Mouse (Mus musculus): Measurements from ENCODE around the gene Vps53. TPM values are rescaled to one million over a fixed set of nuclear protein-coding genes. Genes with fewer than 3 reads are reported as not detected.

The Vps53 gene
- polyA plus RNA-seq, 1 experiment from 2014 or later, result 35.1 TPM

GRCm38 (mm10) chr11:76178726-76179494, 537 bp downstream of the Vps53 start:
- peaks cover 4% of the 10 kb centered on the region; the same call in 1 of the 2 replicates for H3K36me3 ChIP-seq (ENCODE audit: control insufficient read depth, insufficient read depth)
- H3K27me3 ChIP-seq (ENCODE audit: control insufficient read depth, insufficient read depth, low read length), result no peaks in the 10 kb centered on the region
- no peaks in the 10 kb centered on the region for H3K9me3 ChIP-seq (replicated peaks; ENCODE audit: control insufficient read depth, low read length)
- peak overlapping the region; percentile 98 for H3K4me3 ChIP-seq (ENCODE audit: low read length)
- peak overlapping the region; percentile 83 for H3K9ac ChIP-seq (ENCODE audit: low read length)
- H3K4me1 ChIP-seq (ENCODE audit: control insufficient read depth, insufficient read depth, low read length), result peaks cover 10% of the 10 kb centered on the region
- peak overlapping the region; percentile 78 for H3K27ac ChIP-seq (ENCODE audit: low read length)
- peak overlapping the region; percentile 97 for H3K4me2 ChIP-seq (ENCODE audit: low read depth, low read length)
- 1% methylated on average over 28 of the region's 28 CpGs for WGBS
- peak; percentile 63 for ATAC-seq (replicated peaks; ENCODE audit: extremely low read depth, insufficient read depth, low FRiP score)

GRCm38 (mm10) chr11:76170207-76170606, 9.2 kb downstream of the Vps53 start:
- Histone ChIP-seq H3K27ac (ENCODE audit: low read length) (no peak overlapping the region), H3K4me3 (ENCODE audit: low read length) (no peak overlapping the region), H3K9ac (ENCODE audit: low read length) (no peak overlapping the region), H3K27me3 (ENCODE audit: control insufficient read depth, insufficient read depth, low read length) (no peaks in the 10 kb centered on the region), H3K9me3 (replicated peaks; ENCODE audit: control insufficient read depth, low read length) (no peaks in the 10 kb centered on the region), H3K4me2 (ENCODE audit: low read depth, low read length) (no peak overlapping the region), H3K4me1 (ENCODE audit: control insufficient read depth, insufficient read depth, low read length) (peaks cover 2% of the 10 kb centered on the region; the same call in 1 of the 2 replicates), H3K36me3 (ENCODE audit: control insufficient read depth, insufficient read depth) (no peaks in the 10 kb centered on the region; the same call in 1 of the 2 replicates)
- 64% methylated on average over 5 of the region's 5 CpGs for WGBS
- ATAC-seq (replicated peaks; ENCODE audit: extremely low read depth, insufficient read depth, low FRiP score), result no peak

- H3K4me2 ChIP-seq (ENCODE audit: low read depth, low read length), result no peak overlapping the region
- H3K4me1 ChIP-seq (ENCODE audit: control insufficient read depth, insufficient read depth, low read length), result peaks cover 2% of the 10 kb centered on the region; the same call in 1 of the 2 replicates
- WGBS, result 70% methylated on average over 3 of the region's 3 CpGs
- H3K36me3 ChIP-seq (ENCODE audit: control insufficient read depth, insufficient read depth), result no peaks in the 10 kb centered on the region; the same call in 1 of the 2 replicates
- H3K9ac ChIP-seq (ENCODE audit: low read length), result no peak overlapping the region
- no peak for ATAC-seq (replicated peaks; ENCODE audit: extremely low read depth, insufficient read depth, low FRiP score)
- H3K4me3 ChIP-seq (ENCODE audit: low read length), result no peak overlapping the region
- H3K27ac ChIP-seq (ENCODE audit: low read length), result no peak overlapping the region
- no peaks in the 10 kb centered on the region for H3K9me3 ChIP-seq (replicated peaks; ENCODE audit: control insufficient read depth, low read length)
- no peaks in the 10 kb centered on the region for H3K27me3 ChIP-seq (ENCODE audit: control insufficient read depth, insufficient read depth, low read length)
These were observed 10.5 kb downstream of the Vps53 start for GRCm38 (mm10) chr11:76168976-76169375.

GRCm38 (mm10) chr11:76167079-76167765, 12.2 kb downstream of the Vps53 start:
- Histone ChIP-seq H3K36me3 (ENCODE audit: control insufficient read depth, insufficient read depth) (0 out of 2 replicates have a peak, but pooled peaks cover 8% of the 10 kb centered on the region), H3K27me3 (ENCODE audit: control insufficient read depth, insufficient read depth, low read length) (no peaks in the 10 kb centered on the region), H3K4me1 (ENCODE audit: control insufficient read depth, insufficient read depth, low read length) (peaks cover 2% of the 10 kb centered on the region; the same call in 1 of the 2 replicates), H3K9me3 (replicated peaks; ENCODE audit: control insufficient read depth, low read length) (no peaks in the 10 kb centered on the region), H3K9ac (ENCODE audit: low read length) (no peak overlapping the region), H3K27ac (ENCODE audit: low read length) (no peak overlapping the region), H3K4me3 (ENCODE audit: low read length) (no peak overlapping the region), H3K4me2 (ENCODE audit: low read depth, low read length) (no peak overlapping the region)
- no peak for ATAC-seq (replicated peaks; ENCODE audit: extremely low read depth, insufficient read depth, low FRiP score)
- WGBS, result 27% methylated on average over 5 of the region's 5 CpGs

- 0 out of 2 replicates have a peak, but pooled peaks cover 8% of the 10 kb centered on the region for H3K36me3 ChIP-seq (ENCODE audit: control insufficient read depth, insufficient read depth)
- H3K4me2 ChIP-seq (ENCODE audit: low read depth, low read length), result no peak overlapping the region
- ATAC-seq (replicated peaks; ENCODE audit: extremely low read depth, insufficient read depth, low FRiP score), result no peak
- no peak overlapping the region for H3K4me3 ChIP-seq (ENCODE audit: low read length)
- no peak overlapping the region for H3K27ac ChIP-seq (ENCODE audit: low read length)
- WGBS, result 92% methylated on average over 4 of the region's 4 CpGs
- H3K27me3 ChIP-seq (ENCODE audit: control insufficient read depth, insufficient read depth, low read length), result no peaks in the 10 kb centered on the region
- H3K4me1 ChIP-seq (ENCODE audit: control insufficient read depth, insufficient read depth, low read length), result peaks cover 2% of the 10 kb centered on the region; the same call in 1 of the 2 replicates
- H3K9me3 ChIP-seq (replicated peaks; ENCODE audit: control insufficient read depth, low read length), result no peaks in the 10 kb centered on the region
- H3K9ac ChIP-seq (ENCODE audit: low read length), result no peak overlapping the region
These were observed 12.8 kb downstream of the Vps53 start for GRCm38 (mm10) chr11:76166657-76167056.

GRCm38 (mm10) chr11:76160251-76160650, 19.2 kb downstream of the Vps53 start:
- 40% methylated on average over 6 of the region's 6 CpGs for WGBS
- no peak overlapping the region for H3K4me3 ChIP-seq (ENCODE audit: low read length)
- H3K27ac ChIP-seq (ENCODE audit: low read length), result no peak overlapping the region
- no peaks in the 10 kb centered on the region for H3K27me3 ChIP-seq (ENCODE audit: control insufficient read depth, insufficient read depth, low read length)
- peaks cover 10% of the 10 kb centered on the region; the same call in 1 of the 2 replicates for H3K36me3 ChIP-seq (ENCODE audit: control insufficient read depth, insufficient read depth)
- no peak for ATAC-seq (replicated peaks; ENCODE audit: extremely low read depth, insufficient read depth, low FRiP score)
- H3K4me2 ChIP-seq (ENCODE audit: low read depth, low read length), result no peak overlapping the region
- no peak overlapping the region for H3K9ac ChIP-seq (ENCODE audit: low read length)
- H3K4me1 ChIP-seq (ENCODE audit: control insufficient read depth, insufficient read depth, low read length), result no peaks in the 10 kb centered on the region
- H3K9me3 ChIP-seq (replicated peaks; ENCODE audit: control insufficient read depth, low read length), result no peaks in the 10 kb centered on the region

- Histone ChIP-seq H3K36me3 (ENCODE audit: control insufficient read depth, insufficient read depth) (peaks cover 16% of the 10 kb centered on the region), H3K4me3 (ENCODE audit: low read length) (no peak overlapping the region), H3K27me3 (ENCODE audit: control insufficient read depth, insufficient read depth, low read length) (no peaks in the 10 kb centered on the region), H3K27ac (ENCODE audit: low read length) (no peak overlapping the region), H3K9ac (ENCODE audit: low read length) (no peak overlapping the region), H3K9me3 (replicated peaks; ENCODE audit: control insufficient read depth, low read length) (no peaks in the 10 kb centered on the region), H3K4me1 (ENCODE audit: control insufficient read depth, insufficient read depth, low read length) (no peaks in the 10 kb centered on the region), H3K4me2 (ENCODE audit: low read depth, low read length) (no peak overlapping the region)
- 90% methylated on average over 2 of the region's 2 CpGs for WGBS
- no peak for ATAC-seq (replicated peaks; ENCODE audit: extremely low read depth, insufficient read depth, low FRiP score)
These were observed 21.1 kb downstream of the Vps53 start for GRCm38 (mm10) chr11:76158375-76158774.

GRCm38 (mm10) chr11:76154861-76155260, 24.6 kb downstream of the Vps53 start:
- no peak for ATAC-seq (replicated peaks; ENCODE audit: extremely low read depth, insufficient read depth, low FRiP score)
- 83% methylated on average over 2 of the region's 2 CpGs for WGBS
- Histone ChIP-seq H3K4me3 (ENCODE audit: low read length) (no peak overlapping the region), H3K9me3 (replicated peaks; ENCODE audit: control insufficient read depth, low read length) (no peaks in the 10 kb centered on the region), H3K4me1 (ENCODE audit: control insufficient read depth, insufficient read depth, low read length) (no peaks in the 10 kb centered on the region), H3K9ac (ENCODE audit: low read length) (no peak overlapping the region), H3K27me3 (ENCODE audit: control insufficient read depth, insufficient read depth, low read length) (no peaks in the 10 kb centered on the region), H3K4me2 (ENCODE audit: low read depth, low read length) (no peak overlapping the region), H3K36me3 (ENCODE audit: control insufficient read depth, insufficient read depth) (peaks cover 6% of the 10 kb centered on the region), H3K27ac (ENCODE audit: low read length) (no peak overlapping the region)

GRCm38 (mm10) chr11:76154200-76154599, 25.2 kb downstream of the Vps53 start:
- Histone ChIP-seq H3K9me3 (replicated peaks; ENCODE audit: control insufficient read depth, low read length) (no peaks in the 10 kb centered on the region), H3K4me2 (ENCODE audit: low read depth, low read length) (no peak overlapping the region), H3K36me3 (ENCODE audit: control insufficient read depth, insufficient read depth) (peaks cover 6% of the 10 kb centered on the region), H3K4me1 (ENCODE audit: control insufficient read depth, insufficient read depth, low read length) (no peaks in the 10 kb centered on the region), H3K27me3 (ENCODE audit: control insufficient read depth, insufficient read depth, low read length) (no peaks in the 10 kb centered on the region), H3K27ac (ENCODE audit: low read length) (no peak overlapping the region), H3K4me3 (ENCODE audit: low read length) (no peak overlapping the region), H3K9ac (ENCODE audit: low read length) (no peak overlapping the region)
- ATAC-seq (replicated peaks; ENCODE audit: extremely low read depth, insufficient read depth, low FRiP score), result no peak
- WGBS, result 89% methylated on average over 2 of the region's 2 CpGs

Measured in heart, embryonic 16.5 days (tissue).